Mouse (Mus musculus): ENCODE measurements around the gene Pde4b. TPM values are rescaled to one million over a fixed set of nuclear protein-coding genes. Genes with fewer than 3 reads are reported as not detected.
A peak's percentile ranks its signal among the peaks of the same experiment; 100 is the strongest.

Pde4b gene
- polyA plus RNA-seq, 1 experiment = 6.7 TPM

DNA sequence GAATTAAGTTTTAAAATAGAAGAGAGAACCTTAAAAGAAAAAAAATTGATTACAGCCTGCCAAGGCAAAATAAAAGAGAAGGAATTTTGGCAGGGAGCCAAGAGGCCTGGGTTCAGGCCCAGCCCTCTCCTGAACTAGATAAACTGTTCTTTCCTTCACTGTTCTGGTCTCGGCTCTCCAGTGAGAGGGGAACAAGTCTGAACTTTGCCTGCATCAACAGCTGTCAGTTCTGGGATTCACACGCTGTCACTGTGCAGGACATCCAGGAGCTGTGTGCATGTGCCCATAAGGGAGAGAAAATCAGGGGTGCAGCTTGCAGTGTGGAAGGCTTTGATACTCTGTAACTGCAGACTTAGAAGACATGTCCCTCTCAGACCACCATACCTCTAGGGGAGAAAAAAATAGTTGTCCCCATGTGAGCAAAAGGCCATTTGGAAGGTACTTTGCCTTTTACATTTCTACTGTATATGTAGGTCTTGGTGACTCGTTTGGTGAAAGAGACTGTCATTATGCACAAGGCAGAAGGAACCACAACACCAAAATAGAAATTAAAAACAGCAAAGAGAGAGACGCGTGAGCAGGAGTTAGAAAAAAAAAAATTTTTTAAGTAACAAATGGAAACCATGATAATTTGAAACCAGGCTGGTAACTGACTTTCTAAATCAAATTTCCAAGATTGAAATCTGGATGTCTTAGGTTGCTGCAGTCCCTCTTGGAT lies 352.2 kb downstream of the Pde4b start:
- Histone ChIP-seq H3K27me3 (ENCODE audit: control insufficient read depth, insufficient read depth, insufficient read length) (no peaks in the 10 kb centered on the region), H3K4me3 (no peak overlapping the region), H3K4me2 (ENCODE audit: low read depth) (peak overlapping the region; percentile 25), H3K36me3 (ENCODE audit: control insufficient read depth, insufficient read depth) (no peaks in the 10 kb centered on the region), H3K79me2 (ENCODE audit: control insufficient read depth, insufficient read depth) (no peaks in the 10 kb centered on the region), H3ac (ENCODE audit: control insufficient read depth, insufficient read length) (no peak overlapping the region)
- TF ChIP-seq MAX (IDR thresholded peaks at IDR 0.05; ENCODE audit: low read depth) (no peak), REST (IDR thresholded peaks at IDR 0.05; ENCODE audit: insufficient read depth, insufficient read length) (no peak), MYOG (IDR thresholded peaks at IDR 0.05; ENCODE audit: control insufficient read depth in 1 of 3, insufficient read depth in 1 of 3, insufficient read length in 2 of 3, low read depth in 2 of 3) (peak in 1 of 3 experiments; percentile 47), USF1 (IDR thresholded peaks at IDR 0.05; ENCODE audit: low read depth) (no peak), TCF12 (IDR thresholded peaks at IDR 0.05; ENCODE audit: insufficient read depth, poor library complexity, severe bottlenecking) (no peak), E2F4 (IDR thresholded peaks at IDR 0.05; ENCODE audit: insufficient read depth) (no peak), POLR2A (IDR thresholded peaks at IDR 0.05; ENCODE audit: insufficient read length, low read depth) (no peak), TCF3 (IDR thresholded peaks at IDR 0.05; ENCODE audit: insufficient read length, low read depth) (no peak), CEBPB (IDR thresholded peaks at IDR 0.05; ENCODE audit: insufficient read depth, poor library complexity, severe bottlenecking) (no peak), MYOD1 (IDR thresholded peaks at IDR 0.05; ENCODE audit: control insufficient read depth in 1 of 3, insufficient read length in 2 of 3, low read depth in 2 of 3) (peak in 2 of 3 experiments; percentile 8 to 41)

DNA sequence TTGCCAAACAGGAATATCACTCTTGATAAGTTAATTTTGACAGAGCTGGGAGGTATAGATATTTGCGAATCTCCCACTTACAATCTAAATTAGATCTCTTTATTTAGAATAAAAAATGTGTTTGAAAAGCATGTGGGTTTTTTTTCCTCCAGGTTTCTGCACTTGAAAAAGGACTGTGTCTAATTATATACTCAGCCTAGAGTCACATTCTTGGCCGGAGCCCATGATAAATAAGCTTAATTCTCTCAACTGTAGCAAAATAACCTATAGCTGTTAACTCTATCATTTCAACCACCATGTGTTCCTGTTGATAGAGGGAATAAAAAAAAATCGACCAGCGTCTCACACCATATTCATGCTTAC lies 352.8 kb downstream of the Pde4b start:
- Histone ChIP-seq H3K4me3 (no peak overlapping the region), H3ac (ENCODE audit: control insufficient read depth, insufficient read length) (no peak overlapping the region), H3K4me2 (ENCODE audit: low read depth) (peak overlapping the region; percentile 25), H3K27me3 (ENCODE audit: control insufficient read depth, insufficient read depth, insufficient read length) (no peaks in the 10 kb centered on the region), H3K36me3 (ENCODE audit: control insufficient read depth, insufficient read depth) (no peaks in the 10 kb centered on the region), H3K79me2 (ENCODE audit: control insufficient read depth, insufficient read depth) (no peaks in the 10 kb centered on the region)
- TF ChIP-seq TCF12 (IDR thresholded peaks at IDR 0.05; ENCODE audit: insufficient read depth, poor library complexity, severe bottlenecking) (no peak), REST (IDR thresholded peaks at IDR 0.05; ENCODE audit: insufficient read depth, insufficient read length) (no peak), TCF3 (IDR thresholded peaks at IDR 0.05; ENCODE audit: insufficient read length, low read depth) (no peak), POLR2AphosphoS2 (IDR thresholded peaks at IDR 0.05; ENCODE audit: insufficient read length, low read depth) (no peak), USF1 (IDR thresholded peaks at IDR 0.05; ENCODE audit: low read depth) (no peak), E2F4 (IDR thresholded peaks at IDR 0.05; ENCODE audit: insufficient read depth) (no peak), CEBPB (IDR thresholded peaks at IDR 0.05; ENCODE audit: insufficient read depth, poor library complexity, severe bottlenecking) (no peak), MAX (IDR thresholded peaks at IDR 0.05; ENCODE audit: low read depth) (no peak), POLR2A (IDR thresholded peaks at IDR 0.05; ENCODE audit: insufficient read length, low read depth) (no peak), MYOD1 (IDR thresholded peaks at IDR 0.05; ENCODE audit: control insufficient read depth in 1 of 3, insufficient read length in 2 of 3, low read depth in 2 of 3) (no peak), MYOG (IDR thresholded peaks at IDR 0.05; ENCODE audit: control insufficient read depth in 1 of 3, insufficient read depth in 1 of 3, insufficient read length in 2 of 3, low read depth in 2 of 3) (no peak), SRF (IDR thresholded peaks at IDR 0.05; ENCODE audit: control insufficient read depth, insufficient read length, low read depth) (no peak)

DNA sequence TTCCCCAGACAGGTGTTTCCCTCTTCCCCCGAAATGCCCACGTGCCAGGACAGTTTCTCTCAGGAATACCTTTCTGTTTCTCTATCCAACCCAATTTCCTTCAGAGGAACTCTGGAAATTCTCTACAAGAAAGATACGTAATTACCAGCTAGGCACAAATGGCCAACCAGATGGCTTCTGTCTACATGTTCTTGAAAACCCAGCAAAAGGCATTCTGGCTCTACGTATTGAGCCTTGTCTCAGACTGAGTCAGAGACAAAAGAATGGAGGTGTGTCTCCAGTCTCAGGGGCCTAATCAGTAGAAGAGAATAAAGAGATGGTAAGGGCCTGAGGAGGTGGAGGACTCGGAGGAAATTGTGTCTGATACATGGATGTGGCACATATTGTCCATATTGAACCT lies 356.2 kb downstream of the Pde4b start:
- Histone ChIP-seq H3K27me3 (ENCODE audit: control insufficient read depth, insufficient read depth, insufficient read length) (no peaks in the 10 kb centered on the region), H3K36me3 (ENCODE audit: control insufficient read depth, insufficient read depth) (no peaks in the 10 kb centered on the region), H3ac (ENCODE audit: control insufficient read depth, insufficient read length) (no peak overlapping the region), H3K4me3 (no peak overlapping the region), H3K4me2 (ENCODE audit: low read depth) (peak overlapping the region; percentile 33), H3K79me2 (ENCODE audit: control insufficient read depth, insufficient read depth) (no peaks in the 10 kb centered on the region)
- TF ChIP-seq MYOG (IDR thresholded peaks at IDR 0.05; ENCODE audit: control insufficient read depth in 1 of 3, insufficient read depth in 1 of 3, insufficient read length in 2 of 3, low read depth in 2 of 3) (no peak), MYOD1 (IDR thresholded peaks at IDR 0.05; ENCODE audit: control insufficient read depth in 1 of 3, insufficient read length in 2 of 3, low read depth in 2 of 3) (peak in 1 of 3 experiments; percentile 11)

DNA sequence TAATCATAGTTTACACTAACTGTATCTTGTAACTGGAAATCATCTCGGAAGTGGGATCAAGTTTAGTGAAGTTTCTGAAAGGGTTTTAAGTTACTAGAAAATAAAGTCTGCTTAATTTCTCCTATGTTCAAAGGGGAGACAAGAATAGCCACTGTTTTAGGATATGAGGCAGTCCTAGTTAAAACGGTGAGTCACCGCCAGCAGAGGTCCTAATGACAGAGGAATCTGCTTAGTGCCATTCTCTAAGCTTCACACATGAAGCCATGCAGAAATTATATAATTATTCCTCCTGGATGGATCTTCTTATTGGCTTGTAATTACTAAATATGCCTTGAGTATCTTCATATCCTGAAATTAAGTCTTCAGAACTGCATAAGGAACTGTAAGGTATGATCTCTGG lies 357.2 kb downstream of the Pde4b start:
- no peaks in the 10 kb centered on the region for H3K27me3 ChIP-seq (ENCODE audit: control insufficient read depth, insufficient read depth, insufficient read length)
- TF ChIP-seq MAX (IDR thresholded peaks at IDR 0.05; ENCODE audit: low read depth) (no peak), TCF3 (IDR thresholded peaks at IDR 0.05; ENCODE audit: insufficient read length, low read depth) (no peak), E2F4 (IDR thresholded peaks at IDR 0.05; ENCODE audit: insufficient read depth) (no peak)
- H3K4me3 ChIP-seq = no peak overlapping the region
- H3K36me3 ChIP-seq (ENCODE audit: control insufficient read depth, insufficient read depth) = no peaks in the 10 kb centered on the region
- no peak overlapping the region for H3ac ChIP-seq (ENCODE audit: control insufficient read depth, insufficient read length)
- H3K4me2 ChIP-seq (ENCODE audit: low read depth) = peak overlapping the region; percentile 58
- H3K79me2 ChIP-seq (ENCODE audit: control insufficient read depth, insufficient read depth) = no peaks in the 10 kb centered on the region

DNA sequence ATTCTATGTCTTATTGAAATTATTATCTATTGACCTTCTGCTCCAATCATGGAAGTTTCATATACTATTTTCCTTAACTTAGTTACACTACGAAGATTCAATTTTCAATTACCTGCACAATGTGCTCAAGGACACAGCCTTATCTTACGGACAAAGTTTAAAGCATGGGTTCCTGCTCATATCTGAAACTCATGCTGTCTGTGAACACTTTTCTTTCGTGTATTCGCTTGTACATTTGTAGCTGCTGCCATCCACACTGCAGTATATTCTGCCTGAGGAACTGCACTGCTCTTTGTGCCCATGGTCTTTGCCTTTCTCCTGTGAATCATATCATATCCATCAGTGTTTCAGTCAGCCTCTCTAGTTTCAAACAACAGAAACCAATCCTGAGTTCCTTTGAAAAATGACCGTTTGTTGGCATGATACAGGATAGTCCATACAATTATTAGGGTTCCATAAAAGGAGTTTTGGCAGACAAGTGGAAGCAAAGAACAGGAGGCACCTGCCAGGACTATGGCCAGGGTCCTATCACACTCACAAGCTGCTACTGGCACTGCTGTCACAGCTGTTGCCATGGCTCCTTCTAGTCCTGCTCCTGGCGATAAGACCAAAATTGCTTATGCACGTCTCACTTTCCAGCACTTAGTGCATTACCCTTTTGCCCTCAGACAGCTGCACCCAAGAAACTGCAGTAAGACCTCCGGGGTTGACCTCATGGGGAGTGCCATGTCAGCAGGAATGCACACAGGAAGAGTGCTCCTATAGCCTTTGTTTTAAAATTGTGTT lies 359.0 kb downstream of the Pde4b start:
- Histone ChIP-seq H3K4me2 (ENCODE audit: low read depth) (peak overlapping the region; percentile 51), H3K4me3 (no peak overlapping the region), H3K27me3 (ENCODE audit: control insufficient read depth, insufficient read depth, insufficient read length) (no peaks in the 10 kb centered on the region), H3ac (ENCODE audit: control insufficient read depth, insufficient read length) (no peak overlapping the region), H3K79me2 (ENCODE audit: control insufficient read depth, insufficient read depth) (no peaks in the 10 kb centered on the region), H3K36me3 (ENCODE audit: control insufficient read depth, insufficient read depth) (no peaks in the 10 kb centered on the region)
- TF ChIP-seq CEBPB (IDR thresholded peaks at IDR 0.05; ENCODE audit: insufficient read depth, poor library complexity, severe bottlenecking) (no peak), MAX (IDR thresholded peaks at IDR 0.05; ENCODE audit: low read depth) (no peak), REST (IDR thresholded peaks at IDR 0.05; ENCODE audit: insufficient read depth, insufficient read length) (no peak), TCF3 (IDR thresholded peaks at IDR 0.05; ENCODE audit: insufficient read length, low read depth) (peak; percentile 58), USF1 (IDR thresholded peaks at IDR 0.05; ENCODE audit: low read depth) (no peak), MYOG (IDR thresholded peaks at IDR 0.05; ENCODE audit: control insufficient read depth in 1 of 3, insufficient read depth in 1 of 3, insufficient read length in 2 of 3, low read depth in 2 of 3) (peak; percentile 58 to 93 (median 91)), POLR2A (IDR thresholded peaks at IDR 0.05; ENCODE audit: insufficient read length, low read depth) (no peak), TCF12 (IDR thresholded peaks at IDR 0.05; ENCODE audit: insufficient read depth, poor library complexity, severe bottlenecking) (peak; percentile 71), MYOD1 (IDR thresholded peaks at IDR 0.05; ENCODE audit: control insufficient read depth in 1 of 3, insufficient read length in 2 of 3, low read depth in 2 of 3) (peak; percentile 32 to 96 (median 96)), E2F4 (IDR thresholded peaks at IDR 0.05; ENCODE audit: insufficient read depth) (no peak), POLR2AphosphoS2 (IDR thresholded peaks at IDR 0.05; ENCODE audit: insufficient read length, low read depth) (no peak), SRF (IDR thresholded peaks at IDR 0.05; ENCODE audit: control insufficient read depth, insufficient read length, low read depth) (peak; percentile 84)

Data from myocyte (in vitro differentiated cells).